Mouse (Mus musculus) left cerebral cortex, postnatal 25 days (tissue): ENCODE results near the gene Akt2. TPM values are rescaled to one million over a fixed set of nuclear protein-coding genes. Genes with fewer than 3 reads are reported as not detected.

Experiments
- DNase-seq, 2 experiments: peaks; one replicate each; pipeline ENCODE4 v3.0.0; 2022; ENCODE audit warnings: low spot score in 2 of 2, mixed read lengths in 1 of 2
- intact Hi-C: fragments of 180-260 bp; cut with DNase I; formaldehyde crosslinking; loops from one replicate; pipeline ENCODE4 v1.15.1; 2025
- total RNA-seq, 2 experiments: library from RNA; stranded (reverse); gene quantifications; 2 replicates each; pipeline ENCODE4 v1.2.3; 2021

Gene Akt2
- total RNA-seq, 2 experiments from 2014 or later: 123 to 139 TPM

- intact Hi-C loops: loop anchor here (2.0 kb wide), 1 partner anchor 42 kb away; the partner anchor contains the start of gene Zfp60
- DNase-seq: no peak
Measured at GRCm38 (mm10) chr7:27688246-27688788, 97.0 kb downstream of the Akt2 start.

- intact Hi-C loops: loop anchor here (2.0 kb wide), 1 partner anchor 42 kb away; the partner anchor contains the start of gene Zfp60
Measured at GRCm38 (mm10) chr7:27688815-27689612, 97.7 kb downstream of the Akt2 start, which contains the start of gene Zfp607b. Gene Zfp607b (plus strand): TSS chr7:27689340.

More at GRCm38 (mm10) chr7:27688815-27689612, 97.7 kb downstream of the Akt2 start, which contains the start of gene Zfp607b:
- DNase-seq: peak; percentile 94 to 99

Other genes starting within 250 kb of the Akt2 start
- gene Shkbp1, start 235.5 kb upstream of the Akt2 start, total RNA-seq: 10 to 100 TPM; 21.7 to 31.2 TPM
- not detected for gene Gm20479, start 234.1 kb upstream of the Akt2 start, total RNA-seq
- 100 to 1,000 TPM; 132 to 139 TPM for gene Sptbn4, start 143.9 kb upstream of the Akt2 start, total RNA-seq
- 10 to 100 TPM; 12.0 to 15.9 TPM for gene Blvrb, start 143.6 kb upstream of the Akt2 start, total RNA-seq
- 1 to 10 TPM; 2.8 to 4.6 TPM for gene Sertad3, start 117.8 kb upstream of the Akt2 start, total RNA-seq
- gene Sertad1, start 104.6 kb upstream of the Akt2 start, total RNA-seq: 10 to 100 TPM; 16.1 to 16.8 TPM
- gene Prx, start 92.2 kb upstream of the Akt2 start, total RNA-seq: under 1 TPM; 0.32 to 0.62 TPM
- under 1 TPM in 1 of 2 experiments, not detected in 1; 0.18 TPM for gene Hipk4, start 68.3 kb upstream of the Akt2 start, total RNA-seq
- gene Pld3, start 38.3 kb upstream of the Akt2 start, total RNA-seq: 100 to 1,000 TPM; 877 to 885 TPM
- 10 to 100 TPM; 26.4 to 27.8 TPM for gene 2310022A10Rik, start 38.3 kb upstream of the Akt2 start, total RNA-seq
- 100 to 1,000 TPM; 137 to 140 TPM for gene Ttc9b, start 62.4 kb downstream of the Akt2 start, total RNA-seq
- 100 to 1,000 TPM; 225 to 229 TPM for gene Map3k10, start 83.0 kb downstream of the Akt2 start, total RNA-seq
- 10 to 100 TPM in 1 of 2 experiments, 1 to 10 TPM in 1; 9.4 to 10.5 TPM for gene Zfp607b, start 97.8 kb downstream of the Akt2 start, total RNA-seq
- 10 to 100 TPM; 32.7 to 36.0 TPM for gene Zfp60, start 139.8 kb downstream of the Akt2 start, total RNA-seq
- gene Zfp626, start 215.6 kb downstream of the Akt2 start, total RNA-seq: 1 to 10 TPM; 7.2 to 8.2 TPM
- gene Zfp59, start 247.1 kb downstream of the Akt2 start, total RNA-seq: 1 to 10 TPM; 4.2 to 4.6 TPM